Mouse (Mus musculus) lung, postnatal 25 days (tissue): ENCODE results near the gene Kif26b.

Source experiments
- DNase-seq: peaks from one replicate; pipeline ENCODE4 v3.0.0; 2022; ENCODE audit warnings: low spot score

Gene Kif26b

DNA sequence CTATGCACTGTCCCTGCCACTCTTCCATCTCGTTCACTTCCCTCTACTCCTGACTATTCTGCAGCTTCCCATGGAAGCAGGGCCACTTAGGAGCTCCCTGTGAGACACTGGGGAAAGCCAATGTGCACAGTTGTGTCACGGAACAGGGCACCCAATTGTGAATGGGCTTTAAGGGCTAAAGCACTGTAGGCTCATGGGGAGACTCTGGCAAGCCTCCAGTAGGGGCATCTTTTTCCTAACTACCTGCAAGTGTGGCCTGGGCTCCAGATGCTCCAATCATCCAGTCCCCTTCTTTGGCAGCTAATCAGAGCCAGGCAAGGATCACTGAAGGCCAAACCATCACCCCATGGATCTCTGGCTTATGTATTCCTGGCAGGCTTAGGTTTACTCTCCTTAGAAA is 191.9 kb downstream of the Kif26b start:
- no peak for DNase-seq

- no peak for DNase-seq
Measured at GRCm38 (mm10) chr1:178722793-178723192, 193.9 kb downstream of the Kif26b start.

- no peak for DNase-seq
Measured at GRCm38 (mm10) chr1:178725536-178725935, 196.6 kb downstream of the Kif26b start.

DNA sequence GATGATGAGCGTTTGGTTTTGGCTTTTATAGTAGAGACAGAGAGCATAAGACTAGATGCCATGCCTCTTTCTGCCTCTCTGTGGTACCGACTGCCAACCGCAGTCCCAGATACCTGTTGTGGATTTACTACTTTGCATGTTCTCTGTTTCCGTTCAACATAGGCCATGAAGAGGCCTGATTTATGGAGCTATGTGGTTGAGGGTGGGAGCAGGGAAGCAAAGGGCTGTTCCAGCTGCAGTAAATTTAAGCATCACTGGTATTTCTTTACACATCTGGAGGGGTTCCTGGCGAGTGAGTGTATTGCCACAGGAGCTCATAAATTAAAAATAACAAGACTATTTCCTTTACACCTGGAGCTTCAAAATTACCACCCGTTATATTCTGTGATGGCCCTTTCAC is 199.3 kb downstream of the Kif26b start:
- DNase-seq = no peak

GRCm38 (mm10) chr1:178730271-178730670 is 201.3 kb downstream of the Kif26b start:
- DNase-seq = no peak

- no peak for DNase-seq
Measured at GRCm38 (mm10) chr1:178733035-178733434, 204.1 kb downstream of the Kif26b start.

- no peak for DNase-seq
Measured at GRCm38 (mm10) chr1:178734576-178734975, 205.7 kb downstream of the Kif26b start.

DNA sequence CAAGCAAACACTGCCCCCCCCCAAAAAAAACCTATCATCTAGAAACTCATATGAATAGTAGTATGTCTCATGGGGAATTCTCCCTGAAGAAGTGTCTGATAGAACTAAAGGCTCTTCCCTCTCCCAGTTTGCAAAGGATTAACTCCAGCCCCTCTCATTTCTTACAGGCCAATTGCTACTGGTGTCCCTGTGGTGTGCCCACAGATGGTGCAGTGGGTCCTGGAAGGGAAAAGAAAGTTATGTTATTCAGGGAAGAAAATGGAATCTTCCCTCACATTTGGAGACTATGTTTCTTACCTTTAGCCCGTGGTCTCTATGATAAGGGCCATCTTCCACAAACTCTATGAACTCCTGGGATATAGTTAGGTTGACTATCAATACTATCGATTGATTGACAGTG is 208.0 kb downstream of the Kif26b start:
- DNase-seq = no peak

DNA sequence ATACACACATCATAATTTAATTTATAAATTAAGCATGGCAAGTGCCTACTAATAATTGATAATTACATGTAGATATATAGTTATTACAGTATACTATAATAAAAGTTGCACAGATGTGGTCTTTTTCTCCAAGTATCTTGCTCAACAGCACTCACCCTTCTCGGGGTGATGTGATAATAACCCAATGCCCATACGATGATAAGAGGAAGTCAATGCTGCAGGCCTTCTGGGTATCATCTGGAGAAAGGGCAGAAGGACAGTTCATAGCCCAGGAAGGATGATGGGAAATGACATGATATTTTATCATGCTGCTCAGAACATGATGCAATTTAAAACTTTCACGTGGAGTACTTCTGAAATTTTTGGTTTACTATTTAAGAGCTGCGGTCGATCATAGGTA is 214.9 kb downstream of the Kif26b start:
- DNase-seq = no peak

DNA sequence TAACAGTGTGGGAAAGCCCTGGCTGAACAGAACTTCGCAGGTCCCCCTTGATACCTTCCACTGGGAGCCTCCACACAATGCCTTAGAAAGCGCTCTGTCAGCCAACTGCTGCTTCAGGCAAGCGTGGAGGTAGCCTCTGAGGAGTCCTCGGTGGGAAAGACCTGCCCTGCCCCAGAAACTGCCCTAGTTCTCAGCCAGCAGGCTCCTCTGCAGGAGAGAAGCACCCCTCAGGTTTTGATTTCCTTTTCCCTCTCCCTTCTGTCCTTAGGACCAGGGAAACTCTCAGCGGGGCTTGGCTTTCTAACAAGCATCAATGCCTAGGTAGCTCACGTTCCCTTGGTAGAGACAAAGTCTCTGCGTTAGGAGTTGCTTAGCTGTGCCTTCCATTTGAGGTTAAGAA is 215.6 kb downstream of the Kif26b start:
- no peak for DNase-seq

DNA sequence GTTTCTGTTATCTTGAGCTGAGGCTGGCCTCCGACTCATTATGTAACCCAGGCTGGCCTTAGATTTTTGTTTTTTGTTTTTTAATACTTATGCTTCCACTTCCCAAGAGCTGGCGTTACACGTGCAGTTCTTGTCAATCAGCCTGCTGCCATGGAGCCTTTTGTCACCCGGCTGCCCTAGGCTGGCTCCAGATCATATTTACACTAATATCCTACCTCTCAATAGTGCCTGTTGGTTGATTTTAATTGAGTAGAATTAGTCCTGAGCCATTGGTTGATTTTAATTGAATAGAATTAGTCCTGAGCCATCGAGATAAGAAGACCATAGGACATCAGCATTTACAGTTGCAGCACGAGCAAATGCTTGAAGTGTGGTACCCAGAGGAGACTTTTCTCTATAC is 216.0 kb downstream of the Kif26b start:
- DNase-seq = no peak

DNA sequence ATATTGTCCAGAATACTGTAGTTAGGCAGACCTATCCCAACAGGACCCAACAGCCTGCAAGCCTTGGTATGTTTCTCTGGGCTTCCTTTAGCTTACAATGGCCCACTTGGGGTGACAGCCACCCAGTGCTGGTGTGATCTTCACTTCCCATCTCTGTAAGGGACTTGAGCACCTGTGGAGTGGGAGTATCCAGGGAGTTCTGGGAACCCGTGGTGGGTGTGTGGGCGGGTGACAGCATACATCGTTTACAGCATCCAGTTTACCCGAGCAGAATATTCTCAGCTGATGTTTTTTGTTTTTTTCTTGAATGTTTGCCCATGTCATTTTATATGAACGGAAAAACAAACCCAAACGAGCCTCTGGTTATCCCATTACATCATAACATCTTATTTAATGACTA is 216.5 kb downstream of the Kif26b start:
- no peak for DNase-seq

- DNase-seq = no peak
Measured at GRCm38 (mm10) chr1:178747279-178748221, 218.6 kb downstream of the Kif26b start.

DNA sequence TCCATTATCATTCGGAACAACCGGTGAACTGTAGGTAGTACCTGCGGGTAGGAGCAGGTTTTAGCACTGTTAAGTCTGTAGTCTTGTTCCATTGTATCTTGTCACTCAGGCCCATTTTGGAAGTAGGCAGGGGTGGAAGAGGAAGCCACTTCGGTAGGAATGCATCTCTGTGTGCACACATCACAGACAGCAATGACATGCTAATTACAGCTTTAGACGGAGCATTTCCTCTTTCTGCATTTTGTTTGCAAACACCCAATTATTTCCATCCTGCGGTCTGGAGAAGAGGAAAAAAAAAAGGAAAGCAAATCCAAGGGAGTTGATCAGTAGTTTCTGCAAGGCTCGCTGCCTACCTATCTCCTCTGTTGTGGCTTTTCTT is 219.3 kb downstream of the Kif26b start:
- DNase-seq = no peak

- DNase-seq = no peak
Measured at GRCm38 (mm10) chr1:178748617-178749016, 219.7 kb downstream of the Kif26b start.

DNA sequence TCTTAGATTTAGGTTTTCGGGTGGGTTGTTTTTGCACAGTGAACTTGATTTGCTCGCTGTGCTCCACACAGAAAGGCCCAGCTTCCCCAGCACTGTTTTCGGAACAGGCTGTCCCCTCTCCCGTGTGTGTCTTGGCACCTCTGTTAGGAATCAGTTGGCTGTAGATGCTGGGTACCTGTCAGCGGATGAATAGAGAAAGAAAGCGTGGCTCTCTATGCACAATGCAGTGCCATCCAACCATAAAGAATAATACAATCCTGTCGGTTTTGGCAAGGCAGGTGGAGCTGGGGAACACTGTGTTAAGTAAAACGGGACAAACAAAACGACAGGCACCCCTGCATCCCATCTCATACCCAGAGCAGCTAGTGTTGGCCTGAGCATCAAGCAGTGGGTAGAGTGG is 220.9 kb downstream of the Kif26b start:
- no peak for DNase-seq

DNA sequence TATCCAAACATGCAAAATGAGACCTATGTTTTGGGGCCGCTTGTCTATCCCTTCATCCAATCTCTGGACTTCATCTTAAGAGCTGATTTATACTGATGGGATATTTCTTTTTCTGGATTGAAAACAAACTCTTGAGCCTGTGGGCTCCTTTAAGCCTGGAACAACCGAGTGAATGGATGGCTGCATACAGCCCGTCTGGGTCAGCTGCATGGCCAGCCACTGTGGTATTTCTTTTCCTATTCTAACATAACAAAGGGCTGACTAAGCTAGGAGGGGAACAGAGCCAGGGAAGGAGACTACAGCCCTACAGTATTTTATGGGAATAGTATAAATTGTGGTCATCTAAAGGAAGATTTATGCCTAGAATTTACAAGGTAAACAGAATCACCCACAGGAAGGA is 229.5 kb downstream of the Kif26b start:
- DNase-seq = no peak

DNA sequence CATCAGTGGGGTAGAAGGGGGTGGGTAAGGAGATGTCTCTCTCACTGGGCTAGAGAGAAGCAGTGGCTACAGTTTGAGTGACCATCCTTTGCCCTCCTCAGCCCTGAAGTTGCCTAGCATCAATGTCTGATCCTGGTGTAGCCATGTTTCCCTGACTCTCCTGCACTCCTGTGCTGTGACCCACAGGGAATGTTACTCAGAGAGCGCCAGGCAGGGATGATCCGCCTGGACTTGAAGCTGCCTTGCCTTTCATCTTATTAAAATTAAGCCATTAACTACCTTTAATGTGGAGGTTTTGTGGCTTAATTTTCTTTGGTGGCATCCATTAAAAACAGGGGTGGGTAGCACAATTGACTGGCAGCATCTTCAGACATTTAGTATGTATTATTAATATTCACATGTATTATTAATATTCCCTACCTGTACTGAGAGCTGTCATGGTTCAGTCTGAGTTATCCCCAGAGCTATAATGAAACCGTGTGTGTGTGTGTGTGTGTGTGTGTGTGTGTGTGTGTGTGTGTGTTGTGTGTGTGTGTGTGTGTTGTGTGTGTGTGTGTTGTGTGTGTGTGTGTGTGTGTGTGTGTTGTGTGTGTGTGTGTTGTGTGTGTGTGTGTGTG is 233.3 kb downstream of the Kif26b start:
- no peak for DNase-seq

GRCm38 (mm10) chr1:178764914-178765313 is 236.0 kb downstream of the Kif26b start:
- no peak for DNase-seq

- no peak for DNase-seq
Measured at GRCm38 (mm10) chr1:178765650-178766049, 236.7 kb downstream of the Kif26b start.

GRCm38 (mm10) chr1:178768976-178769375 is 240.1 kb downstream of the Kif26b start:
- DNase-seq = no peak

GRCm38 (mm10) chr1:178769988-178770387 is 241.1 kb downstream of the Kif26b start:
- DNase-seq = no peak

- DNase-seq = no peak
Measured at GRCm38 (mm10) chr1:178770626-178771362, 241.9 kb downstream of the Kif26b start.
